Mouse (Mus musculus) G1E (cell line): Measurements from ENCODE around the gene Mthfsl.
"Not testable (repeated sequence)": the region's sequence is repeated elsewhere in the genome, so short reads cannot be mapped to it uniquely, and the experiment has no call there.

Experiments used
- CTCF ChIP-seq: IDR thresholded peaks from 2 replicates; pipeline ENCODE4 v1.5.1; 2012; ENCODE audit warnings: low read depth, low read length, inconsistent platforms, mixed read lengths
- GATA2 ChIP-seq: IDR thresholded peaks from 2 replicates; pipeline ENCODE4 v1.6.1; 2012; ENCODE audit warnings: low read depth, low read length, inconsistent platforms, borderline replicate concordance
- POLR2AphosphoS5 ChIP-seq: IDR thresholded peaks from 2 replicates; pipeline ENCODE4 v1.6.1; 2012; ENCODE audit warnings: low read depth, low read length, inconsistent platforms; ENCODE audit not compliant: insufficient replicate concordance

- not testable (repeated sequence) for TF ChIP-seq CTCF, POLR2AphosphoS5, GATA2
These were observed 12.2 kb upstream of the Mthfsl start for GRCm38 (mm10) chr9:88732334-88732733.
